Mouse (Mus musculus): ENCODE results near the gene Fam167b.
"Not testable (repeated sequence)": the region's sequence is repeated elsewhere in the genome, so short reads cannot be mapped to it uniquely, and the experiment has no call there.

Gene Fam167b

DNA sequence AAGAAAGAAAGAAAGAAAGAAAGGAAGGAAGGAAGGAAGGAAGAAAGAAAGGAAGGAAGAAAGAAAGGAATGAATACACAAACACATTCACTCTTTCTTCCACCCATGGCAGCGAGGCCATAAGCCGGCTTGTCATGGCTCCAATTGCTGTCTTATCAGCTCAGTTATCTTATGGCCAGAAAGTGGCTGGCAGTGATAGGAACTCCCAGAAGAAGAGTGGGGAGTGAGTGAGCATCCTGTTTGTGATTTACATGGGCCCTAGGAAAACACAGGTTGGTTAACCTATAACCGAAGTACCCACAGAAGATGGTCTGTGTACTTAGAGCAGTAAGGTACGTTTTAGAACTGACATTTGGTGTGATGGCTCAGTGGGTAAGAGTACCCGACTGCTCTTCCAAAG lies 17.2 kb downstream of the Fam167b start:
- DNase-seq (ENCODE audit: low spot score), result no peak

DNA sequence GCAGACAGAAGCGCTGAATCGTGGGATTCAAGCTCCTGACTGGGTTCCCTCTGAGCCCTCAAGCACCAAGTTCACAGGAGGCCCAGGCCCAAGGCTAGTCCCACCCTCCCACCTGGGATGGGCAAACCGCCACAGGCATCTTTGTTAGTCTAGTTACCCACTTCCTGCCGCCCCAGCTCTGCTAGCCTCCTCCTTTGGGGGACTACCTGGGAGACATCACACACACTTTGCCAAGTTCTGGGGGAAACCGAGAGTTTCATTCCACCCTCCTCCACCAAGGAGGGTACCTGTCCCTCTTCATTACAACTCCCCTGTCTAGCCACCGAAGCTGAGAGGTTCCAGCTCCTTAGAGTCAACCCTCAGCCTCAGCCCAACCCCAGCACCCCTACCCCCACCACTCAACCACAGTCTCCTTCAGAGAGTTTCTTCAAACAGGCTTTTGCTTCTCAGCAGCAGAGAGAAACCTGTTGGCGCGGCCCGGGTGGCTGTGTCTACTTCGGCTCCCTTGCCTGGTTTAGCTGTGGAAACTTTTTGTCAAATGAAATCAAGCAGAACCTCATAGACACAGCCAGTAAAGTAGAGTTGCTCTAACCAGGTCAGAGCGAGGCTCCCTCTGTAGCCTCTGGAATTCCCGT lies 19.9 kb downstream of the Fam167b start:
- DNase-seq (ENCODE audit: low spot score), result no peak

- DNase-seq (ENCODE audit: low spot score), result no peak
Measured at GRCm38 (mm10) chr4:129557256-129557808, 21.0 kb downstream of the Fam167b start.

DNA sequence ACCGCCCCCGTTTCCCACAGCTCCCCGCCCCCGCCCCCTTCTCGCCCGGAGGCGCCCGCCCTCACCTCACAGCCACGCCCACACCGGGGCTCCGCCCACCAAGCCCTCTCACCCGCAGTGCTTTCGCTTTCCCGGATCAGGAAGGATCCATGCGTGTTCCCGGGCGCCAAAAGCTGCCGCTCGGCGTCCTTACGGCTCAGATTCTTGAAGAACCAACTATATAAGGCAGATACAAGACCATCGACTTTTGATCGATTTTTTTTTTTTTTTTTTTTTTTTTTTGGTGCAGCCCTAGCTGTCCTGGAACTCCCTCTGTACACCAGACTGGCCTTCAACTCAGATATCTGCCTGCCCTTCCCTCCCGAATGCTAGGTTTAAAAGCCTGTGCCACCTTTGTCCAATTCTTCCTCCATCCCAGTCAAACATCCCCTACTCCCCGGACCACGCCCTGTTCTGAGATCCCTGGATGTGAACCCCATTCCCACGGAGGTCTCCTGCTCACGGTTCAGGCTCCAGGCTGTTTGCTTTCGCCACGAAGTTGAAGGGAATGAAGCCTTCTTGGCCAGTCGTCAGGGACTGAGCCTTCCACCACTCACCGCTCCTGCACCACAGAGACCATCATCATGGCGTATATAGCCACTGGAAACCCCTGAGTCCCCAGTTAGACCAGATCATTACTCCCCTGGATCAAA lies 21.7 kb downstream of the Fam167b start:
- peak; percentile 76 for DNase-seq (ENCODE audit: low spot score)

- DNase-seq (ENCODE audit: low spot score), result no peak
Measured at GRCm38 (mm10) chr4:129555862-129556531, 22.4 kb downstream of the Fam167b start.

- DNase-seq (ENCODE audit: low spot score), result no peak
Measured at GRCm38 (mm10) chr4:129555421-129555861, 22.9 kb downstream of the Fam167b start.

DNA sequence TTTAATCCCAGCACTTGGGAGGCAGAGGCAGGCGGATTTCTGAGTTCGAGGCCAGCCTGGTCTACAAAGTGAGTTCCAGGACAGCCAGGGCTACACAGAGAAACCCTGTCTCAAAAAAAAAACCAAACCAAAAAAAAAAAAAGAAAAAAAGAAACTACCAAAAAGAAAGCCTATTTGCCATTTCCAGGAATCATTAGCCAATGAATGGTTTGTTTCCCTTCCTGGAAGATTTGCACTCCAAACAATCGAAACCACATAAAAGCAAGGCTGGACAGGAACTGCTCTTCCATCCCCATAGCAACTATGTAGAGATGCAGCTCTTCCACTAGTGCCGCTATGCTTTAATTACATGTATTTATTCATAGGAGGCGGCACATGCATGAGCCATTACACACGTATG lies 23.8 kb downstream of the Fam167b start:
- not testable (repeated sequence) for DNase-seq (ENCODE audit: low spot score)

GRCm38 (mm10) chr4:129550295-129550694 lies 28.1 kb downstream of the Fam167b start:
- DNase-seq (ENCODE audit: low spot score), result no peak

DNA sequence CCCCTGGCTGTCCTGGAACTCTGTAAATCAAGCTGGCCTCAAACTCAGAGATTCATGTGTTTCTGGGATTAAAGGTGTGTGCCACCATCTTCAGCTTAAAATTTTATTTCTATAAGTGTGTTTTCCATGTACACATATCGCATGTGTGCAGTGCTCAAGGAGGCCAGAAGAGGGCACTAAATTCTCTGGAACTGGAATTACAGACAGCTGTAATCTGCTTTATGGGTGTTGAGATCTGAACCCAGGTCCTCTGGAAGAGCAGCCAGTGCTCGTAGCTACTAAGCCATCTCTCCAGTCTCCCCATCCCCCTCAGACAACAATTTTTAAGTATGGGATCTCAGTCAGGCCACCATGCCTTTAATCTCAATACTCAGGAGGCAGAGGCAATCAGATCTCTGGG lies 29.0 kb downstream of the Fam167b start:
- no peak for DNase-seq (ENCODE audit: low spot score)

- DNase-seq (ENCODE audit: low spot score), result not testable (repeated sequence)
Measured at GRCm38 (mm10) chr4:129547631-129548030, 30.7 kb downstream of the Fam167b start.

DNA sequence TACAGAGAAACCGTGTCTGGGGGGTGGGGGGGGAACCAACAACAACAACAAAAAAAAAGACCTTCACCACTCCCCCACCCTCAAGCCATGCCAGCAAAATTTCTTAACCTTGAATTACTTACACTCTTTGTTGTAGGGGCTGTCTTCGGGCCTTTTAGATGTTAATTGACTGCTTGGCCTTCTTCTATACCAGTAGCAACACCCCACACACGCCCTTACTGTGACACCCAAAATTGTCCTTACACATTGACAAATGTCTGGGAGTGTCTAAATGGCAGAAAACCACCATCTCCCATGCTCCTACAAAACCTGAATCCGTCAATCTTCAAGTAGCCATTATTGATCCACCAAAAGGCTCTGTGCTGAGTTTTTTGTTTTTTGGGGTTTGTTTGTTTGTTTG lies 34.2 kb downstream of the Fam167b start:
- DNase-seq (ENCODE audit: low spot score), result no peak

DNA sequence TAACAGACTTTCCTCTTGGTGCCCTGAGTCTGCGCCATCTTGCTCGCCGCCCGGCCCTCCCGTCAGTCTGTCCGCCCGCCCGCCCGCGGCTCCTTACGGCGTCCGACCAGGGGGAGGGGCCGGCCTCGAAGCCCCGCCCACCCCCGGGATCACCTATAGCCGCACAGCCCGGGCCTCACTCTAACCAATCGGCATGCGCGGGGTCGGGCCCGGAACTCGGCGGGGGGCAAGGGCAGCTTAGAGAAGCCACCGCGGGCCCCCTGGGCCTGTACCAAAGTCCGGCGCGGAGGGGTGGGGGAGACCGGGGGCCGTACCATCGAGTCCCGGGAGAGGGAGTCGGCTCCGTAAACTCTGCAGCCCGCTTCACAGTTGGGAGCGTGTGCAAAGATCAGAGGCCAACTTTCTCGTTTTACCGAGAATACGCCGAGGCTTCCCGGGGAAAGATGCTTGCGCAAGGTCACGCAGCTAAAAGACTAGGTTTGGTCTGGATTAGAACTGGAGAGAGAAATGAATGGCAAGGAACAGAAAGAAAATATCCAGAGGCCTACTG lies 35.7 kb downstream of the Fam167b start, which contains the start of gene Hdac1:
Hdac1 (minus strand) TSS at position 122 of the 550 bp plus-strand sequence.
- DNase-seq (ENCODE audit: low spot score), result peak; percentile 94

- no peak for DNase-seq (ENCODE audit: low spot score)
Measured at GRCm38 (mm10) chr4:129541868-129542591, 36.3 kb downstream of the Fam167b start.

DNA sequence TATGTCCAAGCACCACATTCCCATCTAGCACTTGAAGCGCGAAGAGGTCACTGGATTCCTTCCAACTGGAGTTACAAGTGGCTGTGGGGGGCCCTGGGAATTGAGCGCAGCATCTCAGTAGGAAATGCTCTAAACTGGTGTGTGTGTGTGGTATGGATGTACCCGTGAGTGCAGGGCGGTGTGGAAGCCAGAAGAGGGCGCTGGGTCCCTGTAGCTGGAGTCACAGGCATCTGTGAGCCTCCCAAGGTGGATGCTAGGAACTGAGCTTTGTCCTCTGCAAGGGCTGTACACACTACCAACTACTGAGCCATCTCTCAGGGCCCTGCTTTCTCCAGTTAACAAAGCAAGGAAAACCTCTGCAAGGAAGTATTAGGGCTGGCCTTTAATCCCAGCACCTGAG lies 38.3 kb downstream of the Fam167b start:
- DNase-seq (ENCODE audit: low spot score), result no peak

DNA sequence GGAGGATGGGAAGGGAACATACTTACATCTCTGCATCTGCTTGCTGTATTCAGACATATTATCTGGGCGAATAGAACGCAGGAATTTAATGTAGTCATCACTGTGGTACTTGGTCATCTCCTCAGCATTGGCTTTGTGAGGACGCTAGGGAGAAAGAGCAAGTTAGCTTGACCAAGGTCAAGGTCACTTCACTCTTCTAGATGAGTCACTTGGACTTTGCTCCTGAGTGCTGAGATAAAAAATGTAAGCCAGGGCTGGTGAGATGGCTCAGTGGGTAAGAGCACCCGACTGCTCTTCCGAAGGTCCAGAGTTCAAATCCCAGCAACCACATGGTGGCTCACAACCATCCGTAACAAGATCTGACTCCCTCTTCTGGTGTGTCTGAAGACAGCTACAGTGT lies 49.4 kb downstream of the Fam167b start:
- DNase-seq (ENCODE audit: low spot score), result not testable (repeated sequence)
